Mouse (Mus musculus) ES-Bruce4 (cell line): ENCODE results near the gene Mcrip2. TPM values are rescaled to one million over a fixed set of nuclear protein-coding genes. Genes with fewer than 3 reads are reported as not detected.
A peak's percentile ranks its signal among the peaks of the same experiment; 100 is the strongest.

Experiments
- H3K27ac ChIP-seq: 2 replicates; pipeline ENCODE4 v1.5.1; 2012; ENCODE audit warnings: low read length, inconsistent platforms; ENCODE audit not compliant: insufficient read depth
- H3K27me3 ChIP-seq: 2 replicates; pipeline ENCODE4 v1.6.1; 2012; ENCODE audit warnings: mild to moderate bottlenecking, low read length, inconsistent platforms; ENCODE audit not compliant: control insufficient read depth, poor library complexity, insufficient read depth, severe bottlenecking
- H3K36me3 ChIP-seq: 2 replicates; pipeline ENCODE4 v1.6.1; 2012; ENCODE audit warnings: inconsistent platforms, mild to moderate bottlenecking, low read length, moderate library complexity; ENCODE audit not compliant: control insufficient read depth, poor library complexity, insufficient read depth, severe bottlenecking
- H3K4me1 ChIP-seq: one replicate; pipeline ENCODE4 v1.8.1; 2011; ENCODE audit warnings: low read length; ENCODE audit not compliant: control insufficient read depth, insufficient read depth
- H3K4me3 ChIP-seq: 2 replicates; pipeline ENCODE4 v1.5.1; 2011; ENCODE audit warnings: low read depth, mild to moderate bottlenecking, low read length
- H3K9ac ChIP-seq: 2 replicates; pipeline ENCODE4 v1.6.1; 2012; ENCODE audit warnings: low read depth, mild to moderate bottlenecking, inconsistent platforms; ENCODE audit not compliant: poor library complexity, severe bottlenecking
- H3K9me3 ChIP-seq: replicated peaks from 2 replicates; pipeline ENCODE4 v1.6.1; 2012; ENCODE audit warnings: mild to moderate bottlenecking, low read length, inconsistent platforms; ENCODE audit not compliant: control insufficient read depth, poor library complexity, insufficient read depth, severe bottlenecking
- CTCF ChIP-seq: IDR thresholded peaks from one replicate; pipeline ENCODE4 v1.8.1; 2011; ENCODE audit warnings: low read depth, low read length
- EP300 ChIP-seq: IDR thresholded peaks from 2 replicates; pipeline ENCODE4 v1.6.1; 2011; ENCODE audit warnings: low read depth, low read length; ENCODE audit not compliant: insufficient read depth
- POLR2A ChIP-seq: IDR thresholded peaks from one replicate; pipeline ENCODE4 v1.8.1; 2011; ENCODE audit warnings: low read length; ENCODE audit not compliant: insufficient read depth
- polyA plus RNA-seq: library from polyadenylated mRNA; stranded (reverse); fragments of >200 nt; gene quantifications from 2 replicates; pipeline ENCODE4 v1.2.4, GENCODE M21; 2011; ENCODE audit warnings: low read depth; ENCODE audit not compliant: missing spikeins, insufficient read depth, insufficient read length

Gene Mcrip2
- polyA plus RNA-seq, 1 experiment = 6.1 TPM

DNA sequence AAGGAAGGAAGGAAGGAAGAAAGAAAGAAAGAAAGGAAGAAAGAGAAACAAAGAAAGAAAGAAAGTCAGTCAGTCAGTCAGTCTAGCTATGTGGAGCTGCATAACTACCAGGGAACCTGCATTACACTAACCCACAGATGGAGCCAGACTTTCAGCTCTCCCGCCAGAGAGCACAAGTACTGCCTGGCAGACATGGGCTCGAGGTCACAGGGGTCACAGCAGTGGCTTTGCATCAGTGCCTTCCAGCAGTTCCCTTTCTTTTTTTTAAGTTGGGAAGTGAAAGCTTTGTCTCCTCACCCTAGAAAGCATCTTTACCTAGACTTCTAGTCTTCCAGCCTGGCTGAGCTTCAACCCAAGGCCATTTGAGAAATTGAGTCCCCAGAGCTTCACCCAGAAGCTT lies 26.9 kb upstream of the Mcrip2 start:
- Histone ChIP-seq H3K9ac (no peak overlapping the region), H3K27ac (no peak overlapping the region), H3K4me1 (peaks cover 1% of the 10 kb centered on the region), H3K4me3 (no peak overlapping the region), H3K9me3 (no peaks in the 10 kb centered on the region), H3K27me3 (no peaks in the 10 kb centered on the region), H3K36me3 (no peaks in the 10 kb centered on the region)
- no peak for TF ChIP-seq EP300
- no peak for TF ChIP-seq POLR2A
- no peak for TF ChIP-seq CTCF

DNA sequence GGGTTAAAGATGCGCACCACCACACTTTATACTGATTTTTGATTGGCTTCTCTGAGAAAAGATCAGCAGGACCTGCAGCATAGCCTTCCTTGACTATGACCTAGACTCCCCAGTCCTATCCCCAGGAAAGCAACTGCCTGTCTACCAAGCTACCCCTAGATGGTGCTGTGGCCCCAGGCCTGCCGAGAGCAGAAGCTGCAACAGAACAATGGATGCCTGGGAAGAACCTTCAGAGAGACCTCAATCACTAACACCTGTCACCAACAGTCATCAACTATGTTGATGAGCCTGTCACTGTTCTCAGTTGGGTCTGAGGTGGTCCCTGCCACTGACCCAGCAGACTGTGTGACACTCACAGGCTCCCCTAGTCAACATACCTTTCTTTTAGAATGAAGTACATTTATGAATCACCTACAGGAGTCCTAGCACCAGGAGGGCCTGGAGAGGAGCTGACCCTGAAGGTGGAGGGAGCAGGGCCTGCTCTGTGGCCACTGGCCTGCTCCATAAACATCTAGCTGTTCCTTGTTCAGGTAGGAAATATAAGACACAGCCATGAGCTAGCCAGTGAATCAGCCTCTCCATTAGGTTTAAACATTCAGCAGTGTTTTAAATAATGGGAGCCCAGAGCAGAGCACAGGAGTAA lies 25.5 kb upstream of the Mcrip2 start:
- H3K4me1 ChIP-seq = peaks cover 1% of the 10 kb centered on the region
- peaks cover 3% of the 10 kb centered on the region; the same call in 1 of the 2 replicates for H3K36me3 ChIP-seq
- H3K4me3 ChIP-seq = no peak overlapping the region
- H3K9me3 ChIP-seq = no peaks in the 10 kb centered on the region
- no peak overlapping the region for H3K9ac ChIP-seq
- H3K27ac ChIP-seq = no peak overlapping the region
- TF ChIP-seq POLR2A = no peak
- TF ChIP-seq CTCF = peak; percentile 99
- TF ChIP-seq EP300 = 0 out of 2 replicates have a peak, but pooled peaks have one; percentile 47
- H3K27me3 ChIP-seq = no peaks in the 10 kb centered on the region

DNA sequence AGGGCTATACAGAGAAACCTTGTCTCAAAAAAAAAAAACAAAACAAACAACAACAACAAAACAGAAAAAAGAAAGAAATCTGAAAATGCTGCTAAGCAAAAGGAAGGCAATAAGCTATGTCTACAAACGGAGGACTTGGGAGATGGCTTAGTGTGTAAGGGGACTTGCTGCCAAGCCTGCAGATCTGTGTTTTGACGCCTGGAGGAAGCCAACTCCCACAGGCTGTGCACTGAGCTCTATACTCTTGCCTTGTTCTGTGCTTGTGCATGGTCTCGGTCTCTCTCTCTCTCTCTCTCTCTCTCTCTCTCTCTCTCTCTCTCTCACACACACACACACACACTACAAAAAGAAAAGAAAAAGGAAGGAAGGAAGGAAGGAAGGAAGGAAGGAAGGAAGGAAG lies 20.3 kb upstream of the Mcrip2 start:
- Histone ChIP-seq H3K4me3 (no peak overlapping the region), H3K36me3 (peaks cover 8% of the 10 kb centered on the region), H3K4me1 (no peaks in the 10 kb centered on the region), H3K9ac (no peak overlapping the region), H3K27ac (no peak overlapping the region), H3K9me3 (no peaks in the 10 kb centered on the region), H3K27me3 (no peaks in the 10 kb centered on the region)
- TF ChIP-seq CTCF = no peak
- no peak for TF ChIP-seq EP300
- TF ChIP-seq POLR2A = no peak

DNA sequence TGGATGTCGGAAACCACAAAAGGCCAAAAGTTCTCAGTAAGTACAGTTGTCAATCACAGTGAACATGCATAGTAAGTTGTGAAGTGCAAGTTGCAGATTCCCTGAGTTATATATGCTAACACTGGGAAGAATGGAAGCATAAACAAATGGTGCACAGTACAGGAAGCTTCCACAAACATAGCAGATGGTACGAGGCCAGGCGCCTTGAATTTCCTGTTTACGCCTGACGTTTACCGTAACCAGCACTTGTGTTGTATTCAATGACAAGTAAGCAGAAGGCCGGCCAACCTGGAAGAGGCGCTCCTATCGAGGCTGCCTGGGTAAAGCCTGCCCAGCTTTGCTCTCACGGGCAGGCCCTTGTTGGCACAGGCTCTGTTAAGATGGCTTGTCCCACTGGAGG lies 18.9 kb upstream of the Mcrip2 start:
- Histone ChIP-seq H3K4me3 (no peak overlapping the region), H3K9me3 (no peaks in the 10 kb centered on the region), H3K27ac (no peak overlapping the region), H3K36me3 (peaks cover 8% of the 10 kb centered on the region), H3K4me1 (no peaks in the 10 kb centered on the region), H3K9ac (no peak overlapping the region), H3K27me3 (no peaks in the 10 kb centered on the region)
- TF ChIP-seq POLR2A (no peak), EP300 (no peak)

DNA sequence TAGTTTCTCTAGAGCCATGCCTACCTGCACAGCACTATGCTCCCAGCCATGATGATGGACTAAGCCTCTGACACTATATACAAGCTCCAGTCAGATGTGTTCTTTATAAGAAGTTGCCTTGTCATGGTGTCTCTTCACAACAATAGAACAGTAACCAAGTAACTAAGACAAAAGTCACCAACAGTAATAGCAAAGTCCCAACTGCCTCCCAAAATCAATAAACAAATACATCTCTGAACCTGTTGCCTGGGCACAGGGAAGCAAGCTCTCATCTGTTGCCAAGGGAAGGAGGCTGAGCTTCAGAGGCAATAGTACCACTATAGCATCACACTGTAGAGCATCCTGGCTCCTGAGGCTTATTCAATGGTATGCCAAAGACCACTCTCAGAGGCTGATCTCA lies 18.2 kb upstream of the Mcrip2 start:
- Histone ChIP-seq H3K36me3 (peaks cover 8% of the 10 kb centered on the region), H3K9me3 (no peaks in the 10 kb centered on the region), H3K27ac (no peak overlapping the region), H3K4me1 (peaks cover under 1% of the 10 kb centered on the region), H3K9ac (no peak overlapping the region), H3K27me3 (no peaks in the 10 kb centered on the region), H3K4me3 (no peak overlapping the region)
- TF ChIP-seq EP300 = no peak
- no peak for TF ChIP-seq POLR2A
- TF ChIP-seq CTCF = no peak

DNA sequence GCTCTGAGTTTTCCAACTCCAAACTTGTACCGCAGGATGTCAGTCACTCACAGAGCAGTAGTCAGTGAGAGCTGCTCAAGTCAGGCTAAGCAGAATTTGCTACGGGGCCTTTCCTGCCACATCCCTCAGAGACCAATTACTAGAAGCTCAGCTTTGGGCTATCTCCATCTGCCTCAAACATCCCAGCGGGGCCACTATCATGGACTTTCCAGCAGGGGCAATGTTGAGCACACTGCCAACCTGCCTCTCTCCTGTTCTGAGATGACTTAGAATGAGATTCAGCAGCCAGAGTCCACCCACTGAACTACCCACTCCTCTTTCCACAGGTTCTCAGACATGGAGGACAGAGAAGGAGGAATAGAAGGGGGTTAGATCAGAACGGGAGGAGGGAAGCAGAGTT lies 17.1 kb upstream of the Mcrip2 start:
- no peaks in the 10 kb centered on the region for H3K27me3 ChIP-seq
- TF ChIP-seq CTCF (peak; percentile 46), POLR2A (no peak)
- H3K36me3 ChIP-seq = peaks cover 8% of the 10 kb centered on the region
- H3K4me3 ChIP-seq = no peak overlapping the region
- no peak overlapping the region for H3K9ac ChIP-seq
- no peak overlapping the region for H3K27ac ChIP-seq
- H3K4me1 ChIP-seq = peaks cover 7% of the 10 kb centered on the region
- no peaks in the 10 kb centered on the region for H3K9me3 ChIP-seq
